21 mouse cellular contexts compared by ENCODE assay signal in the genomic region with DNA sequence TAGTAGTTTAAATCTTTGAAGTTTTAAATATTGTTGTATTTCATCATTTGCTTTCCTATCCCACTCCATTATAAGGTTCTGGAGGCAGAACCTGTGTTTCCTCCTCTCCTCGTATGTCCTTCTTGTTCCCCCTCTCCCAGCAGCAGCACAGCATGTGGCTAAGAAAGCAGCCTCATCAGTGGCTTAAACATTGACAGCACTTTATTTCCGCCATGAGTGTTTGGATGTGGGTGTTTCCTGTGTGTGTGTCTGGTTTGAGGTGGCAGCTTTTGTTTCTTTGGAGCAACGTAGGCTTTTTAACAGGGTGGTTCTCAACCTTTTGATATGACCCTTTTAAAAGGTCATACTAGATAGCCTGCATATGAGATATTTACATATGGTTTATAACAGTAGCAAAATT.
"Had no signal": no experiment of that assay in that cellular context is flagged by ENCODE, and none has a peak within 500 bp of the region (broad histone marks: within the 10 kb centered on the region; RNA-seq: fewer than 3 reads in every experiment).

No protein-coding gene starts in this region.

- H3K4me3 ChIP-seq: limb, embryonic 10.5 days; limb, embryonic 13.5 days; liver, embryonic 12.5 days; liver, embryonic 15.5 days; midbrain, embryonic 12.5 days; midbrain, embryonic 15.5 days; neural tube, embryonic 12.5 days; neural tube, embryonic 15.5 days; stomach, embryonic 15.5 days had no signal

- DNase-seq: kidney, postnatal 10 days; kidney, postnatal 4 days; liver; lung, adult 2 months; lung, postnatal 14 days; retina, postnatal 1 day; right cerebral cortex, postnatal 25 days; spleen, adult 18-20 months; thymus, adult 18-20 months; thymus, postnatal 36 days had no signal

- H3K27ac ChIP-seq: limb, embryonic 10.5 days; limb, embryonic 13.5 days; liver, embryonic 12.5 days; liver, embryonic 15.5 days; macrophage; midbrain, embryonic 12.5 days; midbrain, embryonic 15.5 days; neural tube, embryonic 12.5 days; neural tube, embryonic 15.5 days; stomach, embryonic 15.5 days had no signal

- ATAC-seq: intestine, postnatal 0 days; liver, embryonic 12.5 days had no signal

- H3K4me1 ChIP-seq: limb, embryonic 10.5 days; limb, embryonic 13.5 days; liver, embryonic 15.5 days; midbrain, embryonic 12.5 days; midbrain, embryonic 15.5 days; neural tube, embryonic 12.5 days; neural tube, embryonic 15.5 days; stomach, embryonic 15.5 days had no signal
